Mouse (Mus musculus) myocyte (in vitro differentiated cells): ENCODE data around the gene Tpk1. TPM values are rescaled to one million over a fixed set of nuclear protein-coding genes. Genes with fewer than 3 reads are reported as not detected.

Experiments
- H3K27me3 ChIP-seq: one replicate; pipeline ENCODE4 v1.6.1; 2011; ENCODE audit not compliant: control insufficient read depth, insufficient read depth, insufficient read length
- H3K36me3 ChIP-seq: one replicate; pipeline ENCODE4 v1.6.1; 2011; ENCODE audit not compliant: control insufficient read depth, insufficient read depth
- H3K4me2 ChIP-seq: one replicate; pipeline ENCODE4 v1.6.1; 2011; ENCODE audit warnings: low read depth, control low read depth
- H3K4me3 ChIP-seq: one replicate; pipeline ENCODE4 v1.5.1; 2011; ENCODE audit warnings: mild to moderate bottlenecking, control low read depth, moderate library complexity
- H3K79me2 ChIP-seq: one replicate; pipeline ENCODE4 v1.6.1; 2011; ENCODE audit not compliant: control insufficient read depth, insufficient read depth
- H3ac ChIP-seq: one replicate; pipeline ENCODE4 v1.6.1; 2011; ENCODE audit not compliant: control insufficient read depth, insufficient read length
- CEBPB ChIP-seq: IDR thresholded peaks from 2 replicates; pipeline ENCODE4 v1.6.1; 2011; ENCODE audit warnings: mild to moderate bottlenecking, moderate library complexity; ENCODE audit not compliant: poor library complexity, insufficient read depth, severe bottlenecking
- E2F4 ChIP-seq: IDR thresholded peaks from one replicate; pipeline ENCODE4 v1.6.1; 2011; ENCODE audit warnings: mild to moderate bottlenecking, control low read depth, moderate library complexity; ENCODE audit not compliant: insufficient read depth
- MAX ChIP-seq: IDR thresholded peaks from one replicate; pipeline ENCODE4 v1.6.1; 2011; ENCODE audit warnings: low read depth, mild to moderate bottlenecking, control low read depth
- MYOD1 ChIP-seq, 3 experiments: IDR thresholded peaks; one replicate each; pipeline ENCODE4 v1.6.1; 2011; ENCODE audit warnings: control low read depth in 2 of 3, low read depth in 2 of 3, mild to moderate bottlenecking in 2 of 3, moderate library complexity in 1 of 3; ENCODE audit not compliant: insufficient read length in 2 of 3, control insufficient read depth in 1 of 3
- MYOG ChIP-seq, 3 experiments: IDR thresholded peaks; one replicate each; pipeline ENCODE4 v1.6.1; 2011; ENCODE audit warnings: control low read depth in 2 of 3, low read depth in 2 of 3, mild to moderate bottlenecking in 2 of 3; ENCODE audit not compliant: insufficient read length in 2 of 3, control insufficient read depth in 1 of 3, insufficient read depth in 1 of 3
- POLR2A ChIP-seq: IDR thresholded peaks from one replicate; pipeline ENCODE4 v1.6.1; 2011; ENCODE audit warnings: low read depth, mild to moderate bottlenecking, control low read depth, moderate library complexity; ENCODE audit not compliant: insufficient read length
- POLR2AphosphoS2 ChIP-seq: IDR thresholded peaks from one replicate; pipeline ENCODE4 v1.6.1; 2011; ENCODE audit warnings: low read depth, control low read depth; ENCODE audit not compliant: insufficient read length
- REST ChIP-seq: IDR thresholded peaks from one replicate; pipeline ENCODE4 v1.6.1; 2011; ENCODE audit warnings: mild to moderate bottlenecking, control low read depth, moderate library complexity; ENCODE audit not compliant: insufficient read depth, insufficient read length
- SRF ChIP-seq: IDR thresholded peaks from one replicate; pipeline ENCODE4 v1.6.1; 2011; ENCODE audit warnings: low read depth; ENCODE audit not compliant: control insufficient read depth, insufficient read length
- TCF12 ChIP-seq: IDR thresholded peaks from one replicate; pipeline ENCODE4 v1.6.1; 2011; ENCODE audit warnings: mild to moderate bottlenecking, control low read depth; ENCODE audit not compliant: poor library complexity, insufficient read depth, severe bottlenecking
- TCF3 ChIP-seq: IDR thresholded peaks from one replicate; pipeline ENCODE4 v1.6.1; 2011; ENCODE audit warnings: low read depth, control low read depth; ENCODE audit not compliant: insufficient read length
- USF1 ChIP-seq: IDR thresholded peaks from one replicate; pipeline ENCODE4 v1.6.1; 2011; ENCODE audit warnings: low read depth, mild to moderate bottlenecking, control low read depth, moderate library complexity
- polyA plus RNA-seq: library from polyadenylated mRNA; unstranded; fragments of >200 nt; fragmentation: generic; extraction: Trizol; gene quantifications from one replicate; pipeline ENCODE4 v1.2.1, GENCODE M21; 2012; ENCODE audit warnings: missing spikeins

The Tpk1 gene
- polyA plus RNA-seq, 1 experiment, result 1.6 TPM

DNA sequence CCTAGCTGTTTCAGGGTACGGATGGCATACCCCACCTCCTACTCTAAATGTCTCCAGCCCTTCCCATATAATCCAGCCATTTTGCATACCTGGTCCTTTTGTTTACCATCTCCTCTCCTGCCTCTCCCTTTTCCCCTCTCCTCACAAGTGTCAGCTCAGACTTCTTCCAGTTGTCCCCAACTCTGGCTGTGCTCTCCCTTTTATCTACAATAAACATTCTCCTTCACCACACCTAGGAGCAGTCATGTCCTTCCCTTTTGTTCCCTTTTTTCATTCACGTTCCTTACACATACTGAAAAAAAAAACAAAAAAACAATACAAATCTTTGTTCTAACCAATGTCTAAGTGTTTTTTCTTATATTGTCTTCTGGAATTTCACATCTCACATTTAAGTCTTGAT, 1.6 kb upstream of the Tpk1 start:
- Histone ChIP-seq H3ac (no peak overlapping the region), H3K4me2 (no peak overlapping the region), H3K27me3 (no peaks in the 10 kb centered on the region), H3K4me3 (no peak overlapping the region), H3K36me3 (no peaks in the 10 kb centered on the region), H3K79me2 (no peaks in the 10 kb centered on the region)
- TF ChIP-seq TCF3 (no peak), TCF12 (no peak), CEBPB (no peak), REST (no peak), MYOD1 (IDR thresholded peaks at IDR 0.05; ENCODE audit: control insufficient read depth in 1 of 3, insufficient read length in 2 of 3, low read depth in 2 of 3) (no peak), MAX (no peak), E2F4 (no peak), USF1 (no peak), SRF (no peak), MYOG (IDR thresholded peaks at IDR 0.05; ENCODE audit: control insufficient read depth in 1 of 3, insufficient read depth in 1 of 3, insufficient read length in 2 of 3, low read depth in 2 of 3) (no peak), POLR2AphosphoS2 (no peak)

GRCm38 (mm10) chr6:43666611-43667400, 728 bp upstream of the Tpk1 start:
- no peaks in the 10 kb centered on the region for H3K36me3 ChIP-seq
- no peaks in the 10 kb centered on the region for H3K79me2 ChIP-seq
- H3K4me2 ChIP-seq, result peak overlapping the region; percentile 85
- no peak for TF ChIP-seq USF1
- TF ChIP-seq MAX, result no peak
- TF ChIP-seq POLR2A, result no peak
- no peak for TF ChIP-seq E2F4
- no peak for TF ChIP-seq TCF12
- TF ChIP-seq MYOG (IDR thresholded peaks at IDR 0.05; ENCODE audit: control insufficient read depth in 1 of 3, insufficient read depth in 1 of 3, insufficient read length in 2 of 3, low read depth in 2 of 3), result no peak
- no peak for TF ChIP-seq REST
- TF ChIP-seq SRF, result no peak
- TF ChIP-seq POLR2AphosphoS2, result no peak
- no peak for TF ChIP-seq TCF3
- no peak for TF ChIP-seq CEBPB
- no peak for TF ChIP-seq MYOD1 (IDR thresholded peaks at IDR 0.05; ENCODE audit: control insufficient read depth in 1 of 3, insufficient read length in 2 of 3, low read depth in 2 of 3)
- peak overlapping the region; percentile 69 for H3K4me3 ChIP-seq
- H3ac ChIP-seq, result peak overlapping the region; percentile 9
- H3K27me3 ChIP-seq, result no peaks in the 10 kb centered on the region

GRCm38 (mm10) chr6:43661822-43662221, 4.3 kb downstream of the Tpk1 start:
- no peaks in the 10 kb centered on the region for H3K36me3 ChIP-seq
- TF ChIP-seq POLR2AphosphoS2 (no peak), POLR2A (no peak), CEBPB (no peak), MYOD1 (IDR thresholded peaks at IDR 0.05; ENCODE audit: control insufficient read depth in 1 of 3, insufficient read length in 2 of 3, low read depth in 2 of 3) (no peak), TCF3 (no peak), MYOG (IDR thresholded peaks at IDR 0.05; ENCODE audit: control insufficient read depth in 1 of 3, insufficient read depth in 1 of 3, insufficient read length in 2 of 3, low read depth in 2 of 3) (no peak)

DNA sequence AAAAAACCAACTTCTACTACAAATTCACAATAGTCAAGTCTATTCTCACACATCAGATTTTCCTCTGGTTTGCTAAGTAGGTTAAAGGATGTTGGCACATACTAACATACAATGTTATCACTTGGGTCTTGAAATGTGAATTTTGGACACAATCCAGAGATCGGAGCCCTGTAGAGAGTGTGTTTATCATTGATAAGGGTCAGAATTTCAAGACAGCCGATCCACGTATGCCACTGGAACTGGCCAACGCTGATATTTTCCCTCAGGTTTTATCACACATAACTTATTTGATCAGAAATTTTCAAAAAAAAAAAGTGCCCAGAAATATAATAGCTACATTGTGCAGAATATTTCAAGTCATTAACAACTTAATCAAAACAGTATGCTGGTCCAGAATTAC, 7.8 kb downstream of the Tpk1 start:
- no peak for TF ChIP-seq E2F4
- TF ChIP-seq POLR2AphosphoS2, result no peak
- TF ChIP-seq POLR2A, result no peak
- no peak for TF ChIP-seq SRF
- no peak for TF ChIP-seq TCF3
- TF ChIP-seq MAX, result no peak
- no peak for TF ChIP-seq CEBPB
- TF ChIP-seq MYOD1 (IDR thresholded peaks at IDR 0.05; ENCODE audit: control insufficient read depth in 1 of 3, insufficient read length in 2 of 3, low read depth in 2 of 3), result no peak
- TF ChIP-seq MYOG (IDR thresholded peaks at IDR 0.05; ENCODE audit: control insufficient read depth in 1 of 3, insufficient read depth in 1 of 3, insufficient read length in 2 of 3, low read depth in 2 of 3), result no peak
- H3K27me3 ChIP-seq, result no peaks in the 10 kb centered on the region
- H3K4me2 ChIP-seq, result no peak overlapping the region
- no peak overlapping the region for H3ac ChIP-seq
- H3K79me2 ChIP-seq, result no peaks in the 10 kb centered on the region
- H3K36me3 ChIP-seq, result no peaks in the 10 kb centered on the region
- H3K4me3 ChIP-seq, result no peak overlapping the region

More at GRCm38 (mm10) chr6:43661822-43662221, 4.3 kb downstream of the Tpk1 start:
- Histone ChIP-seq H3ac (no peak overlapping the region), H3K4me3 (no peak overlapping the region), H3K79me2 (no peaks in the 10 kb centered on the region), H3K27me3 (no peaks in the 10 kb centered on the region), H3K4me2 (no peak overlapping the region)

DNA sequence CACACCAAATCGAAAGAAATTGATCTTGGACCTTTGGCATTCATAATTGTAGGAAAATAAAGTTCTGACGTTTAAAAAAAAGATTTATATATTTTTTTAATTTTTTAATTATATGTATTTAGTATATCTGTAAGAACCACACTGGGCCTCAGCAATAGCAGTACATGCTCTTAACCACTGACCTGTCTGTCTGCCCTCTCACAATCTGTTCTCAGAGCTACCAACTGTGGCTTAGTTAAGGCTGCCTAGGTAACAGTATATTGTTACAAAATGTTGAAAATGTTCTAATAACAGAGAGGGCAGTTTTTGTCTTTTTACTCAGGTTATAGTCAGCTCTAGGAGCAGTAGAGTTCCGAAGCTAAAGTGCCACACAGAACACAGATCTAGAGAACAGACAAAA, 8.2 kb downstream of the Tpk1 start:
- Histone ChIP-seq H3K27me3 (no peaks in the 10 kb centered on the region), H3K36me3 (no peaks in the 10 kb centered on the region), H3ac (no peak overlapping the region), H3K4me3 (no peak overlapping the region), H3K79me2 (no peaks in the 10 kb centered on the region), H3K4me2 (no peak overlapping the region)
- TF ChIP-seq POLR2A (no peak), MYOG (IDR thresholded peaks at IDR 0.05; ENCODE audit: control insufficient read depth in 1 of 3, insufficient read depth in 1 of 3, insufficient read length in 2 of 3, low read depth in 2 of 3) (no peak), SRF (no peak), MYOD1 (IDR thresholded peaks at IDR 0.05; ENCODE audit: control insufficient read depth in 1 of 3, insufficient read length in 2 of 3, low read depth in 2 of 3) (no peak), TCF3 (no peak), REST (no peak), MAX (no peak)
